Mouse (Mus musculus): Measurements from ENCODE around the gene Csrnp3.

DNA sequence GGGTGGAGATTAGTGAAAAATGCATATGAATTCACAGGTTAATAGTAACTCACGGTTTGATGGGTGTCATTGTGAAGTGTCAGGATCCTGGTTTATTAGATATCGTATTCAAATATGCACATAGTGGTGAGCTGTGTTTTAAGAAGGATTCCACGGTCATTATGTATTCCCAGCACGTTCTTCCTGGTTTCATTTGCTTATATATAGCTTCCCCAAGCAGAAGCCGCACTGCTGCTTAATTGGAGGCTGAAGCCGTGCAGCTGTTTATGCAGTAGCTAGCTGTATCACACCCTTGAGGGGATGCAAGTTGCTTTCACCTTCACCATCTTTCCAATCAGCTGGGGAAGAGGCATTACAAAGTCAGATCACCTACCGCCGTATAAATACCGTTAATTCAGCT is 111.2 kb downstream of the Csrnp3 start:
- TF ChIP-seq CTCF (IDR thresholded peaks at IDR 0.05; ENCODE audit: control insufficient read depth, insufficient read depth, insufficient read length) (no peak), MAX (IDR thresholded peaks at IDR 0.05) (no peak), MYOG (IDR thresholded peaks at IDR 0.05; ENCODE audit: control insufficient read depth, extremely low read depth, insufficient read length) (no peak), FOSL1 (IDR thresholded peaks at IDR 0.05; ENCODE audit: insufficient read depth, low read length, poor library complexity, severe bottlenecking) (no peak), USF1 (IDR thresholded peaks at IDR 0.05; ENCODE audit: low read depth) (no peak), CEBPB (IDR thresholded peaks at IDR 0.05; ENCODE audit: low read depth) (no peak)
